Mouse (Mus musculus): ENCODE results near the gene Bet1l.
A peak's percentile ranks its signal among the peaks of the same experiment; 100 is the strongest.

The Bet1l gene

DNA sequence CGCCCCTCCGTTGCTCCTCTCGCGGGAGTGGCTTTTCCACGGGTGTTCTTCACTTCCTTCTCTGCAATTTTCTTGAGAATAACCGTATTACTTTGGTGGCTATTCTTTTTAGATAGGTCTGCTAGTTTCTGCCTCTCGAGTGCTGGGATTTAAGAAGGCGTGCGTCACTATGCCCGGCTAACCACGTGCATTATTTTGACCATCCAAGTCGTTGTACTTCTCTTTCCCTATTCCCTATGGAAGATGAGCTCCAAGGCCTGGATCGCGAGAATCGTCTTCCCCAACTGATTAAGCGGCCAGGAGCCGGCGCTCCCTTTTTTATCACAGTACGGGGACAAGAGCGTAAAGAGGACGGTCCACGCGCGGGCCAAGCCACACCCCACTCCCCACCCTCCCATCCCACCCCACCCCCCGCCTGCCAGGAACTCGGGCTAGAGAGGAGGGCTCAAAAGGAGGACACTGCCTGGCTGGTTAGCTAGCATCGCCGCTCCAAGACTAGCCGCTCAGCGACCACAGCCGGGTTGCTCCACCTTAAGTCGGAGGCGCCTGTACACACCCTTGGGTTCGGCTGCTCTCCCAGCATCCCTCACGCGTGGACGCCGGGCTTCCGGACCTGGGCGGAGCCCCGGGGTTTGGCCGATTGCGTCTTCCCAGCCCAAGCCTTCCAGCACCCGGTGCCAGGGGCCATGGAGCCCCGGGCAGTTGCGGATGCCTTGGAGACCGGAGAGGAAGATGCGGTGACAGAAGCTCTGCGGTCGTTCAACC, 410 bp downstream of the Bet1l start, which contains the start of gene Ric8a:
Ric8a (plus strand) TSS at position 173 of the 765 bp plus-strand sequence.
- peak; percentile 93 to 94 for DNase-seq

DNA sequence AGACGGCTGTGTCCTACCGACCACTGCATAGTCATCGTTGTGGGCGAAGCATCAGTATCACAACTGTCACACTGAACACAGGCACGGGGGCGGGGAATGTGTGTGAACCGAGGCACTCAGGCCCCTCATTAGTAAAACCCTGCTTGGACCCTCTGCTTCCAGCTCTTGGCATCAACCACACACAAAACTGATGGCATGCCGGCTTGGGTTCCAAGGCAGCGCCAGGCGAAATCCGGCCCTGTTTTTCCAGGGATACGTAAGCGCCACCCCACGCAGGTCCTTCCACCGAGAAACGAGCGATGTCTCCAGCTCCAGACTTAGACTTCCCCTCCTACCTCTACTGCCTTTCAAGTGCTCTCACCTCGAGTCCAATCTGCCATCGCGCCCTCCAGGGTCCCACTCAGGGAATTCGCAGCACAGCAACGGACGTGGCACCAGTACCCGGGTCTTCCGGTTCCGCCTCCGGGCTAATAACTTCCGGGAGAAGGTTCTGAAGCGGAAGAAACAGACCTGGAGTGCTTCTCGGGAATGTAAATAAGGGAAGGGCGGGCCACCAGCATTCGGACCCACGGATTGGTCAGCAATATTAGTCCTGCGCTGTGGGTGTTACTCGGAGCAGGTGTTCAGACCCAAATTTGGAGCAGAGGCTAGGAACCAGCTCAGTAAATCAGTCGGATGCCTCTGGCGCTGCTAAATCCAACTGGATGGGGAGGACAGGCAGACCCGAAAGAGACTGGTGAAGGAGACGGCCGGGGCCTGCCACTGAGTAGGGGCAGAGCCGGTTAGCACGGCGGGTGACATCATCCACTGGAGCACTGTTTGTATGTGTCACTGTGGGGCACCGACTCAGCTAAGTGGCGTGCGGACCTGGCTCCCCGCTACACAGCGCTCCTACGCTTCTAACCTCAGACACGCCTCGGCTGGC, 1.3 kb downstream of the Bet1l start, which contains the start of gene Gm45785:
Gm45785 (minus strand) TSS at position 472 of the 925 bp plus-strand sequence.
- DNase-seq: peak; percentile 88 to 92

DNA sequence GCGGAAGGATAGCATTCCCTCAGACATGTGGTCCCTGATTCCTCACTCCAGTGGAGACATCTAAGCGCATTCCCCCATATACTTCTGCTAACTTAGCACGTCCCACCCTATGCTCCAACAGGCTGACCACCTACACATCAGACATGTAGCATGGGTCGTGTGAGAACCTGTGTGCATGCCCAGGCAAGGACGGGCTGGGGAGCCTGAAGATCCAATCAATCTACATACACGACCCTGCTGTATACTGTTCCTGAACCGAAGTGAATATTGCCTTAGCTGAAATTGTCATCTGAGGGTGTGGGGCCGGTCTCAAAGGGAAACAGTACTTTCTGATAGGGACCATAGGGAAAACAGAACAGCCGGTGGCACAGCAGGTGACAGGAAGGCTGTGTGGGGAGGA, 2.2 kb downstream of the Bet1l start:
- no peak for DNase-seq

DNA sequence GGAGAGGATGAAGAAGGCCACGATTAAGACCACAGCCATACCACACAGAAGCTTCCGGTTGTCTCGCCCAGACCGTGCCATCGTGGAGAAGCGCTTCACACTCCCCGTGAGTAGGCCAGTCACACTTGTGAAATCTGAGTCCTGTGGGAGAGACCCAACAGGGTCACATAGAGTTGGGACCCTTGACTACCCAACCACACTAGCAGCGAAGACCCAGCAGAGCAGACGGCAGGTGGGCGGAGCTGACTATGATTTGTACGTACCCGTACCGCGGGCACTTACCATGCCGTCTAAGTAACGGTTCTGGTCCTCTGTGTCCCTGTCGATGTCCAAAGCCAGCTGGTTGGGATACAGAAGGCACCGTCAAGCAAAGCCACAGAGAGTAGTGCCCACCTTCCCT, 2.9 kb downstream of the Bet1l start:
- no peak for DNase-seq

DNA sequence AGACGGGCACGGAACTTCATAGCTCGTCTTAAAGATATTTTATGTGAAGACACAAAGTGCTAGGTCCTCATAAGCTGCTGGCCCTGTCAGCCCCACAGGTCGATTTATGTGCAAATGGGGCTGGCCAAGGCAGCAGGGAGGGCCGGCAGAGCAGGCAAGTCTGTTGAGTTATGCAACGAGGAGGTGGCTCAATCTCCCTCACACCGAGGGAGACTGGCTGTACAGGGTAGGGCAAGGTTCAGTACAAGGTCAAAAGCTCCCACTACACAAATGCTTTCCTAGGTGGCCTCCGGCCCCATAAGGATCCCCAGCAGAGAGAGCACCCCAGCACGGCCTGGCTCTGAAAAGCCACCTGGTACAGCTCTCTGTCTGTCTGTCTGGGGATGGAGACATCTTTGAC, 4.0 kb downstream of the Bet1l start:
- no peak for DNase-seq

DNA sequence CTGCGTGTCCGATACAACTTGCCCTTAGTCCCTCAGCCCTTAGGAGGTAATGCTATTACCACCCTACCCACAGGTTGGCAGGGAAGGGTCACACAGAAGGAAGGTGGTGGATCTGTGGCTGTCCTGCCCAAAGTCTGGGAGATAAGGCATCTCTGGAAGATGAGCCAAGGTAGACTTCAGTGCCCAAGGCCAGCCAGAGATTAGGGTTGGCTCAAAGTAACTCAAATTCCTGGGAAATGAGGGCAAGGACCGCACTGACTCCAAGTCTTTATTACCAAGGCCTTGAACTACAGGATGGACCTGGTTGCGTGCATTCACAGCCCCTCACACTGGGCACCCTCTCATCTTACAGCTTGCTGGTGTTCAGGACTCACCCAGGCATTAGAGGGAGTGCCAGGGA, 5.5 kb downstream of the Bet1l start:
- DNase-seq: no peak

DNA sequence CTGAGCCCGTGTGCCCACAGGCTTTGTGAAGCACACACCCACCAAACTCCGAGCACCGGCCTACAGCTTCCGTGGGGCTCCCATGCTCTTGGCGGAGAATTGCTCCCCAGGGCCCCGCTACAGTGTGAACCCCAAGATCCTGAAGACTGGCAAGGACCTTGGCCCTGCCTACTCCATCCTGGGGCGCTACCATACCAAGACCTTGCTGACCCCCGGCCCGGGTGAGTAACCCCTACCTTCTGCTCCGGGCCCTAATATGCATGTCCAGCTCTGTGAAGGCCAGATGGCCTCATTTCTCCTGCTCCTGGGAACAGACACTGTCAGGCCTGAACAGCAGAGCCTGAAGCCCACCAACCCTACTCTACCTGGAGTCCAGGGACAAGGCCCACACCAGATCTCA, 8.8 kb downstream of the Bet1l start:
- DNase-seq: no peak

DNA sequence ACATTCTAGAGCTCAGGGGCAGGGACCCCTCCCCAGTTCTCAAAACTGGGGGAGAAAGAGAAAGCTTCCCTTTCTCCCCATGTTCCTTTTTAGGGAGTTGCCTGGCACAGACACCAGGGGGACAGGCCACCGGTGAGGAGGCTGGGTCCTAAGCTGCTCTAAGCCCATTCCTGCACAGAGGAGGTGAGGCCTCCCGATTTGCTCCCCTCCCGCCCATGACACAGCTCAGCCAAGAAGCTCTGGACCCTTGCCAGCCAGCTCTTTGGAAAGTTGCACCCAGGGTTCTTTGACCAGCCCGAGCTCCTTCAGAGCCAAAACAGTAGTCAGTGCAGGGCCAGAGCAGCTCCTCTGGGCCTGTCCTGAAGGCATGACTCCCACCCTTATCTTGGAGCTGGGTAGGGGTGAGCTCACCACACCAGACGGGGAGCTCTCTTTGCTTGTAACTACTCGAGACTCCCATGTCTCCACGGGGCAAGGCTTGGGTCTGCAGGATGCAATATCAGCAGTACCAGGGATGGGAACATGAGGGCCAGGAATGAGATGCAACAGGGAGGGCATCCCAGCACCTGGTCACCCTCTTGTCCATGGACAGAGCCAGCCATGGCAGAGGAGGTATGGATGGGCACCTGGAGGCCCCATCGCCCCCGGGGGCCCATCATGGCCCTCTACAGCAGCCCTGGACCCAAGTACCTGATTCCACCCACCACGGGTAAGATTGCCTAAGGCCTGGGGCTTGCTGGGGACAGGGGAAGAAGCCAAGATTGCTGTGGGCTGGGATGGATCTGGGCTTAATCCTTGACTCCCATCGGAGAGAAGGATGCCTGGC, 9.4 kb downstream of the Bet1l start, which contains the start of gene Odf3:
Odf3 (plus strand) TSS at position 51 of the 826 bp plus-strand sequence.
- peak; percentile 44 to 55 for DNase-seq

DNA sequence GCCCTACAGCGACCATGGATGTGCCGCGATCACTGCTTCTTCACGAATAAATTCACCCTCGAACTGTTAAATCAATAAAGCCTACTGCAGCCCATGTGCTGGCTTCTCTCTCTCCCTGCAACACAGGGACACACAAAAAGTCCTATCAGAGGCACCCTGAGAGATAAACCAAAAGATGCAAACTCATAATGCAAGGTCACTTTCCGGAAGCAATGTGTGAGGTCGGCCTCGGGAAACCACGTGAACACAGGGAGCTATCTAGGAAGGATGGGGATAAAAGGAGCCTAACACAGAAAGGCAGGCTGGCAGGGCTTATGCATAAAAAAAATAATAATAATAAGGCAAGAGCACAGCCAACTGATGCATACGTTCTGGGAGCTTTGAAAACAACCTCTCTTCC, 10.7 kb downstream of the Bet1l start:
- no peak for DNase-seq

DNA sequence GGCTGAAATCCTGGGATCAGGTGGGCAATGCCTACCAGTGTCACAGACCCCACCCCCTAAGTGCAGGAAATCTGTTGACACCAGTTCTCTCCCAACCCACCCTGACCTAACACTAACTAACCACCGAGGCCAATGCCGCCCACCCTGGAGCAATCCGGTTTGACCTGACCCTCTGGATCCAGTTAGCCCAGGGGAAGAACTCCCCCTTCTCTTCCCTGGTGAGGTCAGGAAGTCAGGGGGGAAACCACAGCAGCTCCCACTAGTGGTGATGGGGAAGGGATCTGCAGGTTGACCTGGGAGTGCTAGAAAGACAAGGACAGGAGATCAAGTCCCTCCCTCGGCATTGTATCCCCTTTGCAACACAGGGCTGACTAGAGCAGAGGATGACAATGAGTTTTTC, 11.7 kb downstream of the Bet1l start:
- no peak for DNase-seq

DNA sequence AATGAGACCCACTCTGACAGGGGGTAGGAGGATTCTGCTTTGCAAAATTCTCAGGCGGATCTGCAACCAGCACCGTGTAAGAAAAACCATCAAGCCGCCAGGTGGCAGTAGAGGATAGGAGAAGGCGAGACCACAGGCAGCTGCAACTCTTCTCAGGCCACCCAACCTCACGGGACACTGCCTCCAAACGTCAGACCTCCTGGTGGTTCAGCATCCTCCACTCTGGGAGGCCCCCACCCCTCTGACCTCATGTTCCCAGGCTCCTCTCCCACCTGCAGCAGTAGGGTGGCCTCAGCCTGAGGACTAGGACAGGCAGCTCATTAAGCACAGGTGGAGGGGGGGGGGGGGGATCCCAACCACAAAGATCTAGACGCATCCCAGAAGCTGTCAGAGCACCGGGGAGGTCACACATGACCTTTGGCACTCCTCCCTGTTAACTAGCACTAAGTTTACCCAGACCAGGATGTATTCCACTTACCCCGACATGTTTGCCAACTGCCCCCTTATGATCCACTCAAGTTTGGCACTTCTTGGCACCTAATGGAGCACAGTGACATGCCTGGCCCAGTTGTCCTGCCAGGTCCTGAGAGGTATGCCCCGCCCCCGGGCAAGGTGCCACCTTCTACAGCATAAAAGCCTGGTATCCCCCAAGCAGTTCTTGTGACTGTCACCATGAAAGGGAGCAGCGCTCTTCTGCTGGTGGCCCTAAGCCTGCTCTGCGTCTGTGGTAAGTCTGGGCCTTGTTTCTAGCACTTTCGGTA, 12.3 kb downstream of the Bet1l start, which contains the start of gene Scgb1c1:
Scgb1c1 (plus strand) TSS at position 643 of the 761 bp plus-strand sequence.
- DNase-seq: peak; percentile 90 to 93

DNA sequence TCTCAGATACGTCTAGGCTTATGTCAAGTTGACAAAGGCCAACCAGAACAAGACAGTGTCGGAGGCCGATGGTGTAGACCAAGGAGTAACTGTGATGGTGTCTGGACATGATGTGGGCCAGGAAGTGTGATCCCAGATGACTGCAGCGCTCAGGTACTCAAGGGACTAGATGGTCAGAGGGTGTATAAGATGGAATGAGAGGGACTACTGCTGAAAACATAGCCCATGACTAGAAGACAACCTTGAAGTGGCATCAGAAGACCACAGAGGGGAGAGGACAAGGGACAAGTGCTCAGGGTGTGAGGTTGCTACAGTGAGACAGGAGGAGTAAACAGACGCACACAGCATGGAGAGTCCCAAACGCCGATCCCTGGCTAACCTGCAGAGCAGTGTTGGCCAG, 13.6 kb downstream of the Bet1l start:
- no peak for DNase-seq

DNA sequence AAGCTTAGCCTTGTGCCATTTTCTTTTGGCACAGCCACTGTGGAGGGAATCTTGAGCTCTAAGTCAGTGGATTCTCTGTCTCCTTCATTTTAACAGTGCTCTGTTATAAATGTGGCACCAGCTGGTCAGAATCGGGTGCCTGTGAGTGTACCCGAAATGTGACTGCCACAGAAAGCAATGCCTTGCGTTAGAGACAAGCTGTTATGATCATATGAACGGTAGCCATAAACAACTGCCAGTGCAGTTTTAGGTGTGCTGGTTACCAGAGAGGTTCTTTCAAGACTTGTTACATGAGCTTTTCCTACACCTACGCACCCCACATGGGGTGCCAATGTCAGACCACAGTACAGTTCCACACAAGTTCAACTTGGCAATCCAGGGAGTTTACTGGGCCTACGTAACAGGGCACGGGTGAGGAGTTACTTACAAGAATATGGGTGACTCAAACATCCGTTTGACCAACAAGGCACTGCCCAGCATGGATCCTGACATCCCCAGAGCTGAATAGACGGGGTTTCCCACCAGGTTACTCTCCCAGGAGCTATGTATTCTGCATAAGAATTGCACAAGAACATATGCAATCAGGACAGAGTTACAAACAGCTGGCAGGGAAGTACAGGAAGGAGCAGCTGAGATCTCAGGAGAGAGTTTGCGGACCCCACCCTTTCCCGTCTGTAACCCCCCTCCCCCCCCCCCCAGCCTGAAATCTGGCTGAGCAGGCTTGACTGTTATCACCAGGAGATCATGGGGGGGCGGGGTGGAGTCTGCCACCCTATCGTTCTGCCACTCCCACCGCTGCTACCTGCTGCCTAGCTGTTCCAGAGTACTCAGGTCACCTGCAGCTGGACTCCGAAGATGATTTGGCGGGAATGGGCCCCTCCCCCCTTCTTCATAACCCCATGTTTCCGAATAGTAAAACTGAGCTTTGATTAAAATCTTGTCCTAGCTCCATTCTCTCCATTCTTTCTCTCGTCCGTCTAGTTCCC, 16.3 kb downstream of the Bet1l start:
- DNase-seq: no peak

DNA sequence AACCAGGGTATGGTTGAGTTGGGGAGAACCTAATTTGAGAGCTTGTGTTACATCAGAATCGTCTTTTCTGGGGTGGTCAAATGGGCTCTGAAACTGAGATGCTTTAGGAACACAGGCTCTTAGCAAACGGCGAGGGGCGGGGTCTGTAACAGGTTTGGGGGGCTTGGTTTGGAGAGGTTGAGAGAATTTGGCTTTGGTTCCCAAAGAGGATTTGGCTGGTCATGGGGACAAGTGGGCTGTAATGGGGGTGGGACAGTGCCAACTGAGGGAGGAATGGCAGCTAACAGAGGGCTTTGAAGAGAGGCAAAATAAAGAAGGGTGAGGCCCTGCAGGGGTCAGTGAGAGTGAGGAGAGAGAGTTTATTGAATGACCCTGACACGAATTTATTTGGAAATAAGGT, 17.8 kb downstream of the Bet1l start:
- peak in 1 of 2 experiments; percentile 2 for DNase-seq

DNA sequence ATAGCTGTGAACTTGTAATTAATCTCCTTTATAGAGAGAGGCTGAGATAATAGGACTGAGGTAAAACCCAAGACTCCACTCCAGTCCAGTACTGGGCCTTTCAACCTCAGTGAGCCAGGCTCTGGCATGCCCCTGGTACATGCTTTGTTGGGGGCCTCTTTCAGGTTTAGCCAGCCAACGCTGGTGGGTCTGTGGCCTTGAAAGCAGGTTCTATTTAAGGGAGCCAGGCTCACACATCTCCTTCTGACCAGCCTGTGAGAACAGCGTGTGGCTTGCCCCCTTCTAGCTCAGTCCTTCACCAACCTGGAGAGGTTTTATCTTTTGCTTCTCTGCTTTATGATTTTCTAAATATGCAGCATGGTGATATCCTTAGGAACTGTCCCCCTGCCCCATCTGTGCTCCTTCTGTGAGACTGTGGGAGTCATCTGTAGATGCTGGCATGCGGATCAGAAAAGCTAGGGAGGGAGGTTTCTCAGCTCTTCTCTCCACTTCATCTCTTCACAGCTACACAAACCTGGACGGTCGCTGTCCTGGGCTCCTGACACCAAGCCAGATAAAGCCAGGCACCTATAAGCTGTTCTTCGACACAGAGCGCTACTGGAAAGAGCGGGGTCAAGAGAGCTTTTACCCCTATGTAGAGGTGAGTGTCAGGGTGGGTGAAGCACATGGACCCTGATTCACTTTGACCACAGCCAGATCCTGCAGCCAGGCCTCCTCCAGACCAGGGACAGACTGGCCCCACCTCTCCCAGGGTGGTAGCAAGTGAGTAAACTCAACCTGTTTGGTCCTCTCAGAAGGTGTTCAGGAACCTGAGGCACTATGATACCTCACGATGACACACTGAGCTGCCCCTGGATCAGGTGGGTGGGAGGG, 20.9 kb downstream of the Bet1l start:
- peak in 1 of 2 experiments; percentile 2 for DNase-seq

DNA sequence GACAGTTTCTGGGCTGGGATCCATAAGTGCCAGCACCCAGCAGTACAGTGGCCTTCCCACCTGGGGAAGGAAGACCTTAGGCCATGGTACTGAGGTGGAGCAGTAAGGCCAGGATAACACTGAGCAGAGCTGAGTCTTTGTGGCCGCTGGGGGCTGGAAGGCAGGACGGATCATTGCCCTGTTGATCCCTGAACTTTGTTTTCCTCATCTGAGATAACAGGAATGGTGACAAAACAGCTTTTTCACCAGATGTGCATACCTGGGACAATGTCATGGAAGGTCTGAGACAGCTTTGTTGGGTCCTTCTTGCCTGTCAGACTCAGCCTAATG, 21.7 kb downstream of the Bet1l start:
- DNase-seq: no peak

DNA sequence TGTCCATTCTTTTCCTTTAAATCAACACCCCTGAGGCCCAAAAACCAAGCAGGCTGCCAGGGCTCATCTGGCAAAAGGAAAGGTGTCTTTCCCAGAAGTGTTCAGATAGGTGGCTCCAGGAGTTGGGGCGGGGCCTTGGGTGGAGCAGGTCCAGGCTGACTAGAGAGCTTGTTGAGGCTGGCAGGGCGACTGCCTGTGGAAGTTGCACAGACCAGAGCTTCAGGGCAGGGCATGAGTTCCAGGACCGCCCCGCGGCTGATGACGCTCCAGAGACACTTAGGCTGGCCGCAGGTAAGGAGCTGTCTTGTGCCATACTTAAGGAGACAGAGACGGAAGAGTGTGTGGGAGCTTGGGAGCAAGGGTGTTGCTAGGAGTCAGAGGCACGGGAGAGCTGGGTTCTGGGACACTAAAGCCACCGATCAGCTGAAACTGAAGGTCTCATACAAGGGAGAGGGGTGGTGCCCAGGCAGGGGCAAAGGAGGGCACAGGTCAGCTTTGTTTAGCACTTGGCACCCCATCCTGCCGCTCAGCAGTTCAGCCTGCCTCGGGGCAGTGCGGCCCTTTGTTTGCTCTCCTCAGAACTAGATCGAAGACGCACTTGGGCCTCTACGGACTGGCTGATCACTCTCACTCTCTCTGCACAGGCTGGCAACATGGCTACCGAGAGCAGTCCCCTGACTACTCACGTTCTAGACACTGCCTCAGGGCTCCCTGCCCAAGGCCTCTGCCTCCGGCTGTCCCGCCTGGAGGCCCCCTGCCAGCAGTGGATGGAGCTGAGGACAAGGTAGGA, 22.2 kb downstream of the Bet1l start, which contains the start of gene Urah:
Urah (plus strand) TSS at position 51 of the 790 bp plus-strand sequence.
- DNase-seq: peak; percentile 36 to 68

DNA sequence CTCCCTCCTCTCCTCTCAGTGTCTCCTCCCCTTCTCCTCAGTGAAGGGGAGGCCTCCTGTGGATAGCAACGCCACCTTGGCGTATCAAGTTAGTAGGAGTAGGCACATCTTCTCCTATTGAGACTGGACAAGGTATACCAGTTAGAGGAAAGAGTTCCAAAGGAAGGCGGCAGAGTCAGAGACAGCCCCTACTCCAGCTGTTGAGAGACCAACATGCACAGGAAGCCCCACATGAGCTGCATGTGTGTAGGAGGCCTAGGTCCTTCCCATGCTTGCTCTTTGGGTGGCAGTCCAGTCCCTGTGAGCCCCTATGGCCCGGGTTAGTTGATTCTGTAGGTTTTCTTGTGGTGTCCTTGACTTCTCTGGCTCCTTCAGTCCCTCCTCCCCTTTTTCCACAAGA, 24.0 kb downstream of the Bet1l start:
- DNase-seq: peak in 1 of 2 experiments; percentile 2

DNA sequence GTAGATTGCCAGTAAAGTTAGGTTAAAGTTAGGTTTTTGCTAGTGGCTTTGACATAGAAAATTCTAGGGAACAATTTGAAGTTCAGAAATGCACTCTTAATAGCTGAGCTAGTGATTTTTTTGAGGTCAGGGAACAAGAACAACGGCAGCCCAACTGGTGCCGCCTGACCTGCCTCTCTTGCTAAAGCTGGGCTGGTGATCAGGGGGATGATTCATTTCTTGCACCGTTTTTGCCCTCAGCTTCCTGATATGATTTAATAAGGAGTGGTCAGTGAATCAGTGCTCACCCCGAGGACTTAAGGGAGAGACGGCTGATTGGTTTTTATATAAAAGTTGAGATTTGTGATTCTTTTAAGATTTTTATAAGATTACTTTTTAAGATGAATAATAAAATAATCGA, 25.9 kb downstream of the Bet1l start:
- peak in 1 of 2 experiments; percentile 2 for DNase-seq

Measured in lung, postnatal 4 days (tissue).